Mouse (Mus musculus) CH12.LX (cell line): Measurements from ENCODE around the gene Dab1.

Experiments used
- CTCF ChIP-seq, 2 experiments: IDR thresholded peaks in 1 of 2; conservative IDR thresholded peaks in 1 of 2; 2 replicates each; pipeline ENCODE4 v1.5.1; 2011 to 2012; ENCODE audit warnings: low read depth in 2 of 2, low read length in 2 of 2, improper control_type of control experiment in 1 of 2, inconsistent platforms in 1 of 2, mild to moderate bottlenecking in 1 of 2, moderate library complexity in 1 of 2
- E2F4 ChIP-seq: IDR thresholded peaks from 2 replicates; pipeline ENCODE4 v1.6.1; 2011; ENCODE audit warnings: low read depth, low read length, improper control_type of control experiment; ENCODE audit not compliant: insufficient replicate concordance
- EP300 ChIP-seq: IDR thresholded peaks from 2 replicates; pipeline ENCODE4 v1.6.1; 2011; ENCODE audit warnings: low read length, improper control_type of control experiment
- PAX5 ChIP-seq: IDR thresholded peaks from 2 replicates; pipeline ENCODE4 v1.6.1; 2012; ENCODE audit warnings: low read length, inconsistent platforms, mixed read lengths
- POLR2A ChIP-seq: IDR thresholded peaks from 2 replicates; pipeline ENCODE4 v1.6.1; 2011; ENCODE audit warnings: low read depth, mild to moderate bottlenecking, improper control_type of control experiment, low read length
- POLR2AphosphoS2 ChIP-seq: IDR thresholded peaks from 2 replicates; pipeline ENCODE4 v1.6.1; 2011; ENCODE audit warnings: low read depth, low read length, improper control_type of control experiment
- RCOR1 ChIP-seq: conservative IDR thresholded peaks from 2 replicates; pipeline ENCODE4 v1.6.1; 2012; ENCODE audit warnings: low read depth, mild to moderate bottlenecking, inconsistent platforms, low read length, improper control_type of control experiment
- SIN3A ChIP-seq: IDR thresholded peaks from 2 replicates; pipeline ENCODE4 v1.6.1; 2012; ENCODE audit warnings: low read length, improper control_type of control experiment, inconsistent platforms
- ZMIZ1 ChIP-seq: IDR thresholded peaks from 2 replicates; pipeline ENCODE4 v1.6.1; 2012; ENCODE audit warnings: low read depth, mild to moderate bottlenecking, inconsistent platforms, low read length, improper control_type of control experiment

DNA sequence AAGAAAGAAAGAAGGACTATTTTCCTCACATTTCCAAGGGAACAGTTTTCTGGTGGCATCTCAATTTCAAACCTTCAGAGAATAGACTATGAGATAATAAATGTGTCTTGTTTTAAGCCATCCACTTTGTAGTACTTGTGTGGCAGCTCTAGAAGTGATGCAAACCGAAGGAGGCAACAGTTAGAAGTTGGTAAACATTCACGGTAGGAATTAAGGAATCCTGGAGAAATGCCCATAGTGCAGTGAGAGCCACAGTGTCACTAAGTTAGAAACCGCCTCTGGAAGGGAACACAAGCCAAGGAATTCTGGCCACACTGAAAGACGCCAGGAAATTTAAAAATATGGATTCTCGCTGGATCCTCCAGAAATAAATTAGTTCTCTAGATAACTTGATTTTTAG lies 502.8 kb downstream of the Dab1 start:
- TF ChIP-seq E2F4 (no peak), RCOR1 (no peak), SIN3A (no peak), POLR2A (no peak), CTCF (conservative IDR thresholded peaks at IDR 0.05 in 1 of 2, IDR thresholded peaks at IDR 0.05 in 1 of 2; ENCODE audit: low read depth in 2 of 2, low read length in 2 of 2) (no peak), EP300 (no peak), POLR2AphosphoS2 (no peak), PAX5 (no peak), ZMIZ1 (no peak)
